Mouse (Mus musculus) erythroblast, embryonic 14.5 days (primary cell): ENCODE measurements around the gene Chad.

Experiments used
- GATA1 ChIP-seq: IDR thresholded peaks from 2 replicates; pipeline ENCODE4 v1.6.1; 2012; ENCODE audit warnings: low read length, inconsistent platforms, mixed read lengths
- TAL1 ChIP-seq: IDR thresholded peaks from 3 replicates; pipeline ENCODE4 v1.6.1; 2012; ENCODE audit warnings: low read length, inconsistent platforms, mixed read lengths

DNA sequence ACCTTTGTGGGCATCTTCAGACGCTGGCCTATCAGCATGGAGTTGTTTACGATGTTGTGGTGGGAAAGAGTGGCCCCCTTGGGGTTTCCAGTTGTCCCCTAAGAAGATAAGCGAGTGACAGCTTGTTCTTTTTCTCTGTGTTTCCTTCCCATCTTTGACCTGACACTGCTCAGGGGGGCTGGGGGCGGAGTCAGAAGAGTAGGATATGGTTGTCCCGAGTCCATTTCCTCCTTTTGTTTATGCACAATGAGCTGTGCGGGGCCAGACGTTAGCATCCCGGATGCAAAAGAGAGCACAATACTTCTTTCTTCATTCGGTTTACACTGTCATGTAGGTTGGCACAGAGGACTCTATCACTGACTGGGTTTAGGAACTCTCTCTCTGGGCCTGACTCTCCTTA, 5.8 kb downstream of the Chad start:
- TF ChIP-seq TAL1: no peak
- TF ChIP-seq GATA1: no peak
